Mouse (Mus musculus) hematopoietic multipotent progenitor cell, adult 10-12 weeks (in vitro differentiated cells): ENCODE data around the gene Gm47429. TPM values are rescaled to one million over a fixed set of nuclear protein-coding genes. Genes with fewer than 3 reads are reported as not detected.

Experiments
- polyA plus RNA-seq: library from polyadenylated mRNA; stranded (reverse); fragments of >175 nt; gene quantifications from 2 replicates; pipeline ENCODE4 v1.2.3, GENCODE M21; 2012; ENCODE audit warnings: low replicate concordance

The Gm47429 gene
- not detected in 2 replicates for polyA plus RNA-seq

GRCm38 (mm10) chr13:50443812-50444211 is at the start of gene Gm47429:
Gm47429 (minus strand) TSS chr13:50443912.

GRCm38 (mm10) chr13:50467007-50467406 is 23.3 kb upstream of the Gm47429 start, which contains the start of gene Nutm2:
Nutm2 (plus strand) TSS chr13:50467307.

GRCm38 (mm10) chr13:50417389-50418183 is 26.1 kb downstream of the Gm47429 start, which contains the start of gene Fbxw17:
Fbxw17 (plus strand) TSS chr13:50417864.

Other genes starting within 250 kb of the Gm47429 start
- gene Gm906, start 193.6 kb downstream of the Gm47429 start, polyA plus RNA-seq: not detected in 2 replicates
- 1.9 and 2.7 TPM in 2 replicates for gene Fbxw17, start 26.0 kb downstream of the Gm47429 start, polyA plus RNA-seq
- not detected in 2 replicates for gene Nutm2, start 23.4 kb upstream of the Gm47429 start, polyA plus RNA-seq
- not detected in 2 replicates for gene Gm904, start 199.3 kb upstream of the Gm47429 start, polyA plus RNA-seq